Mouse (Mus musculus) neural tube, embryonic 11.5 days (tissue): ENCODE data around the gene Kpna7. TPM values are rescaled to one million over a fixed set of nuclear protein-coding genes. Genes with fewer than 3 reads are reported as not detected.
A peak's percentile ranks its signal among the peaks of the same experiment; 100 is the strongest.
"Not testable (repeated sequence)": the region's sequence is repeated elsewhere in the genome, so short reads cannot be mapped to it uniquely, and the experiment has no call there.

Source experiments
- ATAC-seq: fragments of 200-750 bp; cut with Nextera tagmentation; 2 replicates; pipeline ENCODE4 v1.8.0; 2017; ENCODE audit warnings: moderate number of reproducible peaks, mild to moderate bottlenecking, moderate TSS enrichment, moderate library complexity; ENCODE audit not compliant: insufficient read depth, low FRiP score, low TSS enrichment
- DNase-seq: peaks from one replicate; pipeline ENCODE4 v3.0.0-alpha.2; 2015; ENCODE audit warnings: low spot score
- H3K27ac ChIP-seq: fragments of 300-500 bp; sonication (generic); 2 replicates; pipeline ENCODE4 v1.5.1; 2014; ENCODE audit warnings: low read depth, mild to moderate bottlenecking, low read length
- H3K27me3 ChIP-seq: fragments of 300-500 bp; sonication (generic); 2 replicates; pipeline ENCODE4 v1.6.1; 2014; ENCODE audit warnings: mild to moderate bottlenecking, low read length, mixed read lengths; ENCODE audit not compliant: control insufficient read depth, insufficient read depth
- H3K36me3 ChIP-seq: fragments of 300-500 bp; sonication (generic); 2 replicates; pipeline ENCODE4 v1.6.1; 2014; ENCODE audit warnings: mild to moderate bottlenecking, low read length, moderate library complexity, mixed read lengths; ENCODE audit not compliant: control insufficient read depth, insufficient read depth
- H3K4me1 ChIP-seq: fragments of 300-500 bp; sonication (generic); 2 replicates; pipeline ENCODE4 v1.6.1; 2014; ENCODE audit warnings: low read length, mixed read lengths; ENCODE audit not compliant: control insufficient read depth, insufficient read depth
- H3K4me2 ChIP-seq: fragments of 300-500 bp; sonication (generic); 2 replicates; pipeline ENCODE4 v1.6.1; 2014; ENCODE audit warnings: low read depth, mild to moderate bottlenecking, moderate library complexity
- H3K4me3 ChIP-seq: fragments of 300-500 bp; sonication (generic); 2 replicates; pipeline ENCODE4 v1.5.1; 2014; ENCODE audit warnings: low read depth, low read length
- H3K9ac ChIP-seq: fragments of 300-500 bp; sonication (generic); 2 replicates; pipeline ENCODE4 v1.6.1; 2014; ENCODE audit warnings: mild to moderate bottlenecking, low read length
- H3K9me3 ChIP-seq: fragments of 300-500 bp; sonication (generic); 2 replicates; pipeline ENCODE4 v1.6.1; 2016; ENCODE audit warnings: low read length; ENCODE audit not compliant: control insufficient read depth
- WGBS: fragments of 180-500 bp; shearing (Covaris S2); extraction: QIAGEN DNeasy Blood & Tissue Kit; methylation state at CpG from one replicate; pipeline ENCODE4 v1.1.7; 2014; 5-methylcytosine and 5-hydroxymethylcytosine counted together
- polyA plus RNA-seq: library from polyadenylated mRNA; unstranded; fragments of >200 nt; fragmentation: Nextera tagmentation; extraction: Ambion mirVana; gene quantifications from 2 replicates; pipeline ENCODE4 v1.2.1, GENCODE M21; 2014

The Kpna7 gene
- polyA plus RNA-seq, 1 experiment from 2014 or later, result not detected

GRCm38 (mm10) chr5:145113416-145113815, 29.6 kb upstream of the Kpna7 start:
- Histone ChIP-seq H3K27me3 (peaks cover 11% of the 10 kb centered on the region; the same call in 1 of the 2 replicates), H3K4me3 (no peak overlapping the region), H3K4me2 (peak overlapping the region; percentile 58), H3K36me3 (peaks cover 10% of the 10 kb centered on the region), H3K9me3 (no peaks in the 10 kb centered on the region), H3K27ac (no peak overlapping the region), H3K4me1 (0 out of 2 replicates have a peak, but pooled peaks cover 3% of the 10 kb centered on the region), H3K9ac (no peak overlapping the region; the same call in 1 of the 2 replicates)
- DNase-seq, result no peak
- WGBS, result 46% methylated on average over 2 of the region's 2 CpGs
- ATAC-seq, result no peak

GRCm38 (mm10) chr5:145112566-145112965, 28.7 kb upstream of the Kpna7 start:
- Histone ChIP-seq H3K4me3 (no peak overlapping the region), H3K9ac (no peak overlapping the region), H3K9me3 (no peaks in the 10 kb centered on the region), H3K27ac (no peak overlapping the region), H3K27me3 (peaks cover 11% of the 10 kb centered on the region; the same call in 1 of the 2 replicates), H3K4me1 (0 out of 2 replicates have a peak, but pooled peaks cover 3% of the 10 kb centered on the region), H3K4me2 (no peak overlapping the region), H3K36me3 (peaks cover 14% of the 10 kb centered on the region)
- ATAC-seq (no peak), DNase-seq (no peak)
- WGBS, result 84% methylated on average over 8 of the region's 8 CpGs

- H3K9ac ChIP-seq, result no peak overlapping the region
- H3K36me3 ChIP-seq, result peaks cover 14% of the 10 kb centered on the region
- H3K27me3 ChIP-seq, result peaks cover 11% of the 10 kb centered on the region; the same call in 1 of the 2 replicates
- H3K4me1 ChIP-seq, result 0 out of 2 replicates have a peak, but pooled peaks cover 3% of the 10 kb centered on the region
- H3K4me2 ChIP-seq, result no peak overlapping the region
- H3K27ac ChIP-seq, result no peak overlapping the region
- no peaks in the 10 kb centered on the region for H3K9me3 ChIP-seq
- H3K4me3 ChIP-seq, result no peak overlapping the region
- ATAC-seq, result no peak
- DNase-seq, result no peak
- WGBS, result 86% methylated on average over 6 of the region's 6 CpGs
Measured at GRCm38 (mm10) chr5:145110401-145110800, 26.6 kb upstream of the Kpna7 start.

- DNase-seq (no peak), ATAC-seq (no peak)
- H3K9ac ChIP-seq, result no peak overlapping the region
- 96% methylated on average over 9 of the region's 9 CpGs for WGBS
- H3K36me3 ChIP-seq, result peaks cover 32% of the 10 kb centered on the region
- no peak overlapping the region for H3K4me2 ChIP-seq
- no peak overlapping the region for H3K27ac ChIP-seq
- no peaks in the 10 kb centered on the region for H3K27me3 ChIP-seq
- H3K4me3 ChIP-seq, result no peak overlapping the region
- no peaks in the 10 kb centered on the region for H3K9me3 ChIP-seq
- H3K4me1 ChIP-seq, result no peaks in the 10 kb centered on the region
Measured at GRCm38 (mm10) chr5:145105694-145106275, 22.0 kb upstream of the Kpna7 start.

GRCm38 (mm10) chr5:145104328-145104727, 20.5 kb upstream of the Kpna7 start:
- ATAC-seq (no peak), DNase-seq (no peak)
- no peak overlapping the region for H3K27ac ChIP-seq
- H3K4me1 ChIP-seq, result no peaks in the 10 kb centered on the region
- H3K4me3 ChIP-seq, result no peak overlapping the region
- WGBS, result 77% methylated on average over 9 of the region's 9 CpGs
- no peak overlapping the region for H3K4me2 ChIP-seq
- H3K36me3 ChIP-seq, result peaks cover 31% of the 10 kb centered on the region
- H3K27me3 ChIP-seq, result no peaks in the 10 kb centered on the region
- no peak overlapping the region for H3K9ac ChIP-seq
- H3K9me3 ChIP-seq, result no peaks in the 10 kb centered on the region

- no peak overlapping the region for H3K9ac ChIP-seq
- no peak overlapping the region for H3K4me2 ChIP-seq
- peaks cover 25% of the 10 kb centered on the region for H3K36me3 ChIP-seq
- H3K4me3 ChIP-seq, result no peak overlapping the region
- DNase-seq (no peak), ATAC-seq (no peak)
- no peaks in the 10 kb centered on the region for H3K9me3 ChIP-seq
- H3K27ac ChIP-seq, result no peak overlapping the region
- no peaks in the 10 kb centered on the region for H3K4me1 ChIP-seq
- H3K27me3 ChIP-seq, result no peaks in the 10 kb centered on the region
- WGBS, result 88% methylated on average over 4 of the region's 4 CpGs
Measured at GRCm38 (mm10) chr5:145102706-145103105, 18.9 kb upstream of the Kpna7 start.

GRCm38 (mm10) chr5:145101451-145101850, 17.6 kb upstream of the Kpna7 start:
- H3K36me3 ChIP-seq, result peaks cover 28% of the 10 kb centered on the region
- H3K27me3 ChIP-seq, ATAC-seq, H3K9ac ChIP-seq, H3K4me2 ChIP-seq, H3K4me3 ChIP-seq, H3K4me1 ChIP-seq, H3K9me3 ChIP-seq, H3K27ac ChIP-seq, DNase-seq: not testable (repeated sequence)
- WGBS, result 98% methylated on average over 11 of the region's 11 CpGs

GRCm38 (mm10) chr5:145100960-145101359, 17.1 kb upstream of the Kpna7 start:
- Histone ChIP-seq H3K36me3 (peaks cover 28% of the 10 kb centered on the region), H3K4me1 (no peaks in the 10 kb centered on the region), H3K4me3 (no peak overlapping the region), H3K9me3 (no peaks in the 10 kb centered on the region), H3K27me3 (no peaks in the 10 kb centered on the region), H3K27ac (no peak overlapping the region), H3K4me2 (no peak overlapping the region), H3K9ac (no peak overlapping the region)
- 93% methylated on average over 9 of the region's 9 CpGs for WGBS
- DNase-seq (no peak), ATAC-seq (no peak)

GRCm38 (mm10) chr5:145098340-145098821, 14.6 kb upstream of the Kpna7 start:
- WGBS, result 92% methylated on average over 10 of the region's 10 CpGs
- H3K4me2 ChIP-seq, result no peak overlapping the region
- H3K9ac ChIP-seq, result no peak overlapping the region
- H3K4me1 ChIP-seq, result no peaks in the 10 kb centered on the region
- DNase-seq (no peak), ATAC-seq (no peak)
- no peak overlapping the region for H3K4me3 ChIP-seq
- H3K9me3 ChIP-seq, result no peaks in the 10 kb centered on the region
- no peak overlapping the region for H3K27ac ChIP-seq
- no peaks in the 10 kb centered on the region for H3K27me3 ChIP-seq
- peaks cover 22% of the 10 kb centered on the region for H3K36me3 ChIP-seq
